Mouse (Mus musculus) G1E (cell line): Measurements from ENCODE around the gene Rapgef3.

Experiments
- CTCF ChIP-seq: IDR thresholded peaks from 2 replicates; pipeline ENCODE4 v1.5.1; 2012; ENCODE audit warnings: low read depth, low read length, inconsistent platforms, mixed read lengths
- GATA1 ChIP-seq: IDR thresholded peaks from 2 replicates; pipeline ENCODE4 v1.6.1; 2012; ENCODE audit warnings: borderline replicate concordance, low read length, inconsistent platforms, mixed read lengths

DNA sequence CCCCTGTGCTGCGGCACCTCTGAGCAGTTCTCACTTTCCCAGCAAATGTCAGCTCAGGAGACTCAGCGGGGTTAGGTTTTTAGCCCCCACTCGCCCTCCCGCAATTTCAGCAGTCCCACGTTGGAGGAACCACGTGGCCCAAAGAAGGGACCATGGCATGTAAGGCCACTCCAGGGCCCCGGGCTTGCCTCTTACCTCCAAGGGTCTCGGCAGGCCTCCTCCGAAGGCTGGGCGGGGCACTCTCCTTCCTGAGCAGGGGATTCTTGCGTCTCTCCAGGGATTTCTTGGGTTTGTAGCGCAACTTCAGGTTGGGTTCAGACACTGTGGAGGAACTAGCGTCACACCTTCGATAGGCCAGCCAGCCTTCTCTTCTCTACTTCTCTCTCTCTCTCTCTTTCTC, 41.4 kb upstream of the Rapgef3 start:
- TF ChIP-seq GATA1: no peak
- no peak for TF ChIP-seq CTCF
